Mouse (Mus musculus) heart, postnatal 0 days (tissue): Measurements from ENCODE around the gene Adgrg1. TPM values are rescaled to one million over a fixed set of nuclear protein-coding genes. Genes with fewer than 3 reads are reported as not detected.

Experiments used
- ATAC-seq: fragments of 200-750 bp; cut with Nextera tagmentation; 2 replicates; pipeline ENCODE4 v1.8.0; 2017; ENCODE audit warnings: low read depth, moderate number of reproducible peaks, moderate library complexity; ENCODE audit not compliant: insufficient read depth
- DNase-seq: peaks from one replicate; pipeline ENCODE4 v3.0.0-alpha.2; 2016; ENCODE audit warnings: low spot score
- H3K27ac ChIP-seq: fragments of 300-500 bp; sonication (generic); 2 replicates; pipeline ENCODE4 v1.5.1; 2014; ENCODE audit warnings: low read depth, mild to moderate bottlenecking
- H3K27me3 ChIP-seq: fragments of 300-500 bp; sonication (generic); 2 replicates; pipeline ENCODE4 v1.6.1; 2014; ENCODE audit warnings: low read length, mixed read lengths; ENCODE audit not compliant: control insufficient read depth, insufficient read depth
- H3K36me3 ChIP-seq: fragments of 300-500 bp; sonication (generic); replicated peaks from 2 replicates; pipeline ENCODE4 v1.6.1; 2014; ENCODE audit warnings: low read length, mixed read lengths; ENCODE audit not compliant: control insufficient read depth, insufficient read depth
- H3K4me1 ChIP-seq: fragments of 300-500 bp; sonication (generic); 2 replicates; pipeline ENCODE4 v1.6.1; 2014; ENCODE audit warnings: antibody characterized with exemption; ENCODE audit not compliant: control insufficient read depth, insufficient read depth
- H3K4me2 ChIP-seq: fragments of 300-500 bp; sonication (generic); 2 replicates; pipeline ENCODE4 v1.6.1; 2014; ENCODE audit warnings: low read depth, mild to moderate bottlenecking, low read length, moderate library complexity
- H3K4me3 ChIP-seq: fragments of 300-500 bp; sonication (generic); 2 replicates; pipeline ENCODE4 v1.5.1; 2014; ENCODE audit warnings: low read depth, low read length
- H3K9ac ChIP-seq: fragments of 300-500 bp; sonication (generic); replicated peaks from 2 replicates; pipeline ENCODE4 v1.6.1; 2014; ENCODE audit warnings: low read depth, low read length, mixed read lengths
- H3K9me3 ChIP-seq: fragments of 300-500 bp; sonication (generic); replicated peaks from 2 replicates; pipeline ENCODE4 v1.6.1; 2016; ENCODE audit warnings: low read length; ENCODE audit not compliant: control insufficient read depth
- CTCF ChIP-seq: IDR thresholded peaks from 2 replicates; pipeline ENCODE4 v1.5.1; 2016; ENCODE audit warnings: antibody characterized with exemption, control low read depth, low read depth
- EP300 ChIP-seq: IDR thresholded peaks from 2 replicates; pipeline ENCODE4 v1.6.1; 2016; ENCODE audit warnings: antibody characterized with exemption, low read depth
- WGBS: fragments of 180-500 bp; shearing (Covaris S2); extraction: QIAGEN DNeasy Blood & Tissue Kit; methylation state at CpG from one replicate; pipeline ENCODE4 v1.1.7; 2014; 5-methylcytosine and 5-hydroxymethylcytosine counted together
- polyA plus RNA-seq: library from polyadenylated mRNA; unstranded; fragments of >200 nt; fragmentation: Nextera tagmentation; extraction: Ambion mirVana; gene quantifications from 2 replicates; pipeline ENCODE4 v1.2.1, GENCODE M21; 2015
- total RNA-seq: library from RNA; depleted of rRNA; stranded (reverse); fragments of >200 nt; gene quantifications from 2 replicates; pipeline ENCODE4 v1.2.3, GENCODE M21; 2014; ENCODE audit warnings: low replicate concordance

Gene Adgrg1
- total and polyA plus RNA-seq, 2 experiments from 2014 or later, result 6.6 to 19.2 TPM

DNA sequence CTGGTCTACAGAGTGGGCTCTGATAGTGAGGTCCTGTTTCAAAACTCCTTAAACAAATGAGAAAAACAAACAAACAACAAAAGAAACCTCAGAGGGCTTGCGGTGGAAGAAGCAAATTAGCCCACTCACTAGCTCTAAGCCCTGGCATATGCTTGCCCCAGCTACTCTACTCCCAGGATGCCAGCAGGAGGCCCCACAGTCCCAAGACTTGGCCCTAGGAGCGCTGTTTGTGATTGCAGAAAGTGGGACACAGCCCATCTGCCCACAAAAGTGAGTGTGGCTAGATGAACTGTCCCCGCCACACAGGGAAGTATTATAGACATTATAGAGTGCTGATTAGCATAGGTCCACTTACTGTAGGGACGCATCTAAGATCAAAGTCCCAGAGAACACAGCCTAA lies 26.1 kb upstream of the Adgrg1 start:
- Histone ChIP-seq H3K9me3 (no peaks in the 10 kb centered on the region), H3K4me3 (no peak overlapping the region), H3K27me3 (no peaks in the 10 kb centered on the region), H3K36me3 (no peaks in the 10 kb centered on the region), H3K4me1 (0 out of 2 replicates have a peak, but pooled peaks cover under 1% of the 10 kb centered on the region), H3K9ac (no peak overlapping the region), H3K4me2 (no peak overlapping the region), H3K27ac (no peak overlapping the region)
- no peak for DNase-seq
- WGBS, result 72% methylated on average over 4 of the region's 4 CpGs
- TF ChIP-seq EP300, result no peak
- TF ChIP-seq CTCF, result no peak
- no peak for ATAC-seq

DNA sequence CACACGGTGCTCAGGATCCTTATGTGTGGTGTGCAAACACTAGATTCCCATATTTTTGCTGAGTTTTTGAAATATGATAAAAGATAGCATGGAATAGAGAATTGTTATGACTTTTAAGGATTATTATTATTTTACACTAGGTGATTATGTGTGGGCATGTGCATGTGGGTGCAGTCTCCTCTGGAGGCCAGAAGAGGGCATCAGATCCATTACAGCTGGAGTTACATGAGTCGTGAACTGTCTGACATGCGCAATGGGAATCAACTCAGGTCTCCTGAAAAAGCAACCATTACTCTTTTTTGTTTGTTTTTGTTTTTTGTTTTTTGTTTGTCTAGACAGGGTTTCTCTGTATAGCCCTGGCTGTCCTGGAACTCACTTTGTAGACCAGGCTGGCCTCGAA lies 25.5 kb upstream of the Adgrg1 start:
- Histone ChIP-seq H3K4me3 (no peak overlapping the region), H3K4me1 (peaks cover 6% of the 10 kb centered on the region), H3K27ac (no peak overlapping the region), H3K36me3 (no peaks in the 10 kb centered on the region), H3K9ac (no peak overlapping the region), H3K27me3 (no peaks in the 10 kb centered on the region), H3K9me3 (no peaks in the 10 kb centered on the region), H3K4me2 (no peak overlapping the region)
- WGBS, result 82% methylated on average over 4 of the region's 4 CpGs
- TF ChIP-seq EP300 (no peak), CTCF (no peak)
- ATAC-seq (no peak), DNase-seq (no peak)

GRCm38 (mm10) chr8:94950046-94950445 lies 24.5 kb upstream of the Adgrg1 start:
- Histone ChIP-seq H3K4me3 (no peak overlapping the region), H3K36me3 (no peaks in the 10 kb centered on the region), H3K27me3 (no peaks in the 10 kb centered on the region), H3K4me1 (peaks cover 15% of the 10 kb centered on the region), H3K27ac (no peak overlapping the region), H3K9me3 (no peaks in the 10 kb centered on the region), H3K9ac (no peak overlapping the region), H3K4me2 (no peak overlapping the region)
- ATAC-seq (0 out of 2 replicates have a peak, but pooled peaks have one; percentile 39), DNase-seq (peak; percentile 79)
- 17% methylated on average over 4 of the region's 4 CpGs for WGBS
- TF ChIP-seq CTCF, result peak; percentile 99
- no peak for TF ChIP-seq EP300

DNA sequence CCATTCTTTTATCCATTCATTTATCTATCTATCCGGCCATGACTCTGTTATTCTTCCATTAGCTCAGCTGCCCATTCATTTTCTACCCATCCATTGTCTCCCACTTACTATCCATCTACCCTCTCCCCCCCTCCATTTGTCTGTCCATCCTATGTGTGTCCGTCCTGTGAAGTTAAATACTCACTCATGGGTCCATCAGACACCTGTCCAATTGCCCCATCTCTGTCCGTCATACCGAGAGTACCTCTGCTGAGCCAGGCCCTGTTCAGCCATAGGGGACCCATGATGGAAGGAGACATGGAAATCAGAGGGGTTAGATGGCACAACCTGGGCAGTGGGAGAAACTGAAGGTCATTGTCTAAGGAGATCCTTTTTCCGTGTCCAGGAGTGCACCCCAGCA lies 24.1 kb upstream of the Adgrg1 start:
- TF ChIP-seq CTCF (no peak), EP300 (no peak)
- no peaks in the 10 kb centered on the region for H3K27me3 ChIP-seq

GRCm38 (mm10) chr8:94952086-94952485 lies 22.5 kb upstream of the Adgrg1 start:
- ATAC-seq (no peak), DNase-seq (no peak)
- Histone ChIP-seq H3K4me3 (no peak overlapping the region), H3K4me2 (no peak overlapping the region), H3K9ac (no peak overlapping the region), H3K9me3 (no peaks in the 10 kb centered on the region), H3K27ac (no peak overlapping the region), H3K27me3 (no peaks in the 10 kb centered on the region), H3K36me3 (no peaks in the 10 kb centered on the region), H3K4me1 (peaks cover 16% of the 10 kb centered on the region)
- 47% methylated on average over 5 of the region's 5 CpGs for WGBS
- no peak for TF ChIP-seq CTCF
- TF ChIP-seq EP300, result no peak

More for the DNA sequence above, 24.1 kb upstream of the Adgrg1 start:
- Histone ChIP-seq H3K9ac (no peak overlapping the region), H3K4me1 (peaks cover 16% of the 10 kb centered on the region), H3K4me2 (no peak overlapping the region), H3K9me3 (no peaks in the 10 kb centered on the region), H3K36me3 (no peaks in the 10 kb centered on the region), H3K27ac (no peak overlapping the region), H3K4me3 (no peak overlapping the region)
- WGBS, result 75% methylated on average over 5 of the region's 5 CpGs
- ATAC-seq (no peak), DNase-seq (no peak)

- TF ChIP-seq EP300 (no peak), CTCF (no peak)
- Histone ChIP-seq H3K4me1 (peaks cover 16% of the 10 kb centered on the region), H3K27me3 (no peaks in the 10 kb centered on the region), H3K36me3 (no peaks in the 10 kb centered on the region), H3K9me3 (no peaks in the 10 kb centered on the region), H3K9ac (no peak overlapping the region), H3K4me3 (no peak overlapping the region), H3K27ac (peak overlapping the region; percentile 78), H3K4me2 (no peak overlapping the region)
- WGBS, result 54% methylated on average over 7 of the region's 7 CpGs
- ATAC-seq (0 out of 2 replicates have a peak, but pooled peaks have one; percentile 1), DNase-seq (no peak)
Measured at GRCm38 (mm10) chr8:94953624-94954367, 20.8 kb upstream of the Adgrg1 start.
